Mouse (Mus musculus): ENCODE measurements around the gene Lcn10.
A peak's percentile ranks its signal among the peaks of the same experiment; 100 is the strongest.
"Not testable (repeated sequence)": the region's sequence is repeated elsewhere in the genome, so short reads cannot be mapped to it uniquely, and the experiment has no call there.

The Lcn10 gene

DNA sequence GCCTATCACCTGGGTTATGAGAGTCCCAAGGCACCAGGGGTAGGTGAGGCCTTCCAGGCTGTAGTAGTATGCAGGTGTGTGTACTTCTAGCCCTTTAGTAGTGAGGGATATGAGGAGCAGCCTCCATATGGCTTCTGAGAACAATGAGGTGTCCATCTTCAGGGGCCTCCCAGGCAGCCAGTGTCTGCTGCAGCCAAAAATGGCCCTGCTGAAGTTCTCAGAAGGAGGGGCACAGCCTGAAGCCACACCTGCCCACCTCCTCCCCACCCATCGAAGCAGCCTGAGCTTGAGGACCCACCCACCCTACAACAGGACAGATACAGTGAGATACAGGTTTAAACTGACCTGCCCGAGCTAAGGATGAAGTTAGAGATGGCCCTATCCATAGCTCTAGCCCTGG lies at the start of gene Lcn10:
Lcn10 (plus strand) TSS at position 301 of the 400 bp plus-strand sequence.
- DNase-seq, result no peak

- DNase-seq, result no peak
These were observed 48.9 kb upstream of the Lcn10 start for GRCm38 (mm10) chr2:25633616-25634015.

DNA sequence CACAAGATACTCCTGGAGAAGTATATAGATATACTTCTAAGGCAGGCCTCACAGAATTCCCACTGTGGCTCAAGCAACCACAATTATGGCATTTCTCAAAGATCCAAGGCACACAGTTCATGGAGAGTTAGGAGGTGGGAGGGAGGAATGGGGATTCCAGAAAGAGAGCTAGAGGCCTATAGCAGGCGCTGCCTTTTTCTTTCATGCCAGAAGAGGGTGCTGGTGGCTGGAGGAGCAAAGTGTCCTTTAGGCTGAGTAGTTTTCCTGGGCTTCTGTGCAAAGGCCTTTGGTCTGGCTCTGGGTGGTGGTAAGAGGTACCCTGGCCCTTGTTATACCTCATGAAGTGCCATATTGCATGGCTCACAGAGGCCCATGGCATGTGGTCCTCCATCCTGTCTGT lies 48.5 kb upstream of the Lcn10 start:
- DNase-seq, result no peak

DNA sequence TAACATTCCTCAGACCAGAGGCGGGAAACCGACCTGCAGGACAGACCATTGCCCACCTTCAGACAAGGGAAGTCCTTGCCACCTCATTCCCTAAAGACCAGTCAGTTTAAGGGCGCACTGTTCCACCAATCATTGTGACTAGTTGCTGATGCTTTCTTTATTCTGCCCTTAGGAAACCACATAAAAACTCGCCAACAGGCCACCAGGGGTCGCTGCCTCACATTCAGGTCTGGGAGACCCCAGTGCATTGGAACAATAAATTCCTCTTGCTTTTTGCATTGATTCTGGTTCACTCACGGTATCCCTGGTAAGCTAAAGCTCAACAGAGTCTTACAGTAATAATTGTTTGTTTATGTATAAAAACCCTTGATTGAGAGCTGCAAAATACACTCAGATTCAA lies 42.6 kb upstream of the Lcn10 start:
- no peak for DNase-seq

GRCm38 (mm10) chr2:25652902-25653301 lies 29.6 kb upstream of the Lcn10 start, which contains the start of gene Lcn8:
Gene Lcn8 (plus strand): TSS chr2:25653120.
- DNase-seq, result no peak

DNA sequence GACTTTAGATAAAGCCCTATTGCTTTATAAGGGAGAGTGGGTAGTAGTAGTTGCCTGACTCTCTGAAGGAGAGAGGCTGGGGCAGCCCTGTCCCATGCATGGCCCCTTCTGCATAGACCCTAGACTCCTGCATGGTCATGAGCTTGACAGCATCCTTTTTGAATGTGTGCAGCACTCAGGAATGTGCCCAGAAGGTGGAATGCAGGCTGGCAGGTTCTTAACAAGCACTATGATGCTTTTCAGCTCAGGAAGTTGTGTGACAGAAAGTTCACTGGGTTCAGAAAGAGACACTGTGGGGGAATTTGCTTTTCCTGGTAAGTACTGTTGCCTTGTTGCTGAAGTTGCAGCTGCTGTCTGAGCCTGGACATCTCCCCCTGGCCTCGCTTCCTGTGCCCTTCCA lies 28.0 kb upstream of the Lcn10 start:
- DNase-seq, result no peak

DNA sequence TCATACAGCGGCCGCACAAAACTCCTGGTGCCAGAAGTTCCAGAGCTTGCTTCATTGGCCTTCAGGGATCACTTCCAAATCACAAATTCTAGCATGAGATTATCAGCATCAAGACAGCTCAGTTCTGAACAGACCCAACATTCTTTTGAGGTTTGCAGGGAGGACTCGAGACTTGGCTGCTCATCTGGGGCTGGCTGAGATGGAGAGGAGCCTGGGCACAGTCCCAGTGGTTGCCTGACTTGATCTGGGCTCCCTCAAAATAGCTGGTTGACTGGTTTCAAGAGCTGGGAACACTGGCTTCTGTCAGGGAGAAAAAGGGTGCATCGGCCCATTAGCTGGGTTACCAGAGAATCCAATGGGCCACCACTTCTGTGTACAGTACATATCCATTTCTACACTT lies 25.8 kb upstream of the Lcn10 start:
- no peak for DNase-seq

DNA sequence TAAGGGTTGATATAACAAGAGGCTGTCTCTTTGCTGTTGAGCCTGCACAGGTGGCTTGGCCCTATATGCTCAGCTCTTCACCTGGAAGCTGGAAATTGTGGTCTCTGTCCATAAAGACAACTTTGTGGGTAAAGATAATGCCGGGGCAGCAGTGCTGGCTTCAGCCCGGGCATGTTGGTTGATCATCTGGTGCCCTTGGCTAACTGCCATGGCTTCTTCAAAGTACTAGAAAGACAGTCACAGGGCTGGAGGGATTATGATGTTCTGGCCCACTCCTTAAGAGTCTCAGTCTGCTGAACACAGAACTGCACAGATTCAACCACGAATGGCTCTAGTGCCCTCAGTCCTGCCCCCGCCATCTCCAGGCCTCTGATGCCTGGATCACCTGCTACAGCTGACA lies 25.3 kb upstream of the Lcn10 start:
- DNase-seq, result peak; percentile 17

DNA sequence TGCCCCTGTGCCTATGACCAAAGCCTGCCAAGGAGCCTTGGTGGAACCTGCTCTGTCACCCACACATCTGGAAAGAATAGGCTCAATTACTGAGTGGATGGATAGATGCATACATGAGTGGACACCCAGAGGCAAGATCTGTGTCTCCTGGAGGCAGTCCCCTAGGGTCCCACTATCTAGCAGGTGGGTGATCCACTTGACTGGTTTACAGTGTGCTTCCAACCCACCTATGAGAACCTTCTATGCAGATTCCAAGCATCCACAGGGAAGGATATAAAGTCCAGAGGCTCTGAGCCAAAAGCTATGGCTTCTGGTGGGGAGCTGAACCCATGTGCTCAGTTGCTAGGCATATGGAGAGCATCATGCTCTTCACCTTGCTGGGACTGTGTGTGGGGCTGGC lies 24.9 kb upstream of the Lcn10 start, which contains the start of gene Lcn5:
Lcn5 (plus strand) TSS at position 301 of the 400 bp plus-strand sequence.
- no peak for DNase-seq

DNA sequence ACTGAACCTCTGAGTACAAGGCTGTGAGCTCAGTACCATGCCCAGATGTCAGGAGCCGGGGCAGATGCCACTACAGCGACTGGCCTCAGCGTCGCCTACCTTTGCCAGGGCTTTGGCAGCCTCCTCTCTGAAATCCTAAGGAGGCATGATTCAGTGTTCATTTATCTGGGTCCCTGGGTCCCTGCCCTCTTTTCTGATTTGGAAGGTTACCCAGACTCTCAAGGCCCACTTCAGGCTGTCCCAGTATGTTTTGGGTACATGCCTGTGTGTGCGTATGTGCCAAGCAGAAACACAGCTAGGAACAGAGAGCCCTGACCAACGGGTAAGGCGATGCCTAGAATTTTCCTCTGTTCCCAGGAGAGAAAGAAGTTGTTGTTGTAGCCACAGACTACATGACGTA lies 22.2 kb upstream of the Lcn10 start:
- DNase-seq, result no peak

GRCm38 (mm10) chr2:25661245-25661970 lies 21.1 kb upstream of the Lcn10 start:
- no peak for DNase-seq

- no peak for DNase-seq
These were observed 19.0 kb upstream of the Lcn10 start for GRCm38 (mm10) chr2:25663511-25663910.

DNA sequence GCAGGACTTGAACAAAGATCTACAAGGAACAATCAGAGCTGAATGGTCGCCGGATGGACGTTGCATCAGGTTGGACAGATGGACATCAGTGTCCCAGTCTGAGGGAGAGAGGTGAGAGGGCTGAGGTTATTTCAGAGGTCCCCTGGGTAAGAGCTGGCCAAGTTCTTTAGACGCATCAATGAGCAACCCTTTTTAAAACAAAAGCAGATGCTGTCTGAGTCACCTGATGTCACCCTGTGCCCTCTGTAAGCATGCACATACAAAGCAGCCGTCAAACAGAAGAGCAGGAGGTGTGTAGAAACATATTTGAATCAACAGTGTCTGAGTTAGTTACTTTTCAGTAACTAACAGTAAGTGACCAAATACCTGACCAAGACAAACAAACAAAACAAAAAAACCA lies 18.4 kb upstream of the Lcn10 start:
- DNase-seq, result no peak

GRCm38 (mm10) chr2:25666516-25666915 lies 16.0 kb upstream of the Lcn10 start:
- no peak for DNase-seq

DNA sequence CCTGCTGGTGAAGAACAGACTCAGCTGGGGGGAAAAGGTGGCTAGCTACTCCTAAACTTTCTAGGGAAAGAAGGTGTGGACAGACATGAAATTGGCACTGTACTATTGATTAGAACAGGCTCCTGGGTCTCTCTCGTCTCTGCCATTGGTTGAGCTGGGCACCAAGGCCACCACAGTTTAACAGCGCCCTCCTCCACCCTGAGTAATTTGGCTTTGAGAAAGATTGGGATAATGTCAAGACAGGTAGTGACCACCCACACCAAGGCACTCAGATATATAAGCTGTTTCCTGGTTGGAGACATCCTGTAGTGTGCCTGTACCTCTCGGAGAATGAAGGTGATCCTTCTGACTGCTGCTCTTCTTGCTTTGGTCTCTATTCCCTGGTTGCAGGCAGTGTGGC lies 6.0 kb upstream of the Lcn10 start, which contains the start of gene Lcn6:
Lcn6 (plus strand) TSS at position 301 of the 400 bp plus-strand sequence.
- DNase-seq, result no peak

- DNase-seq, result no peak
These were observed 3.0 kb upstream of the Lcn10 start for GRCm38 (mm10) chr2:25679559-25679958.

DNA sequence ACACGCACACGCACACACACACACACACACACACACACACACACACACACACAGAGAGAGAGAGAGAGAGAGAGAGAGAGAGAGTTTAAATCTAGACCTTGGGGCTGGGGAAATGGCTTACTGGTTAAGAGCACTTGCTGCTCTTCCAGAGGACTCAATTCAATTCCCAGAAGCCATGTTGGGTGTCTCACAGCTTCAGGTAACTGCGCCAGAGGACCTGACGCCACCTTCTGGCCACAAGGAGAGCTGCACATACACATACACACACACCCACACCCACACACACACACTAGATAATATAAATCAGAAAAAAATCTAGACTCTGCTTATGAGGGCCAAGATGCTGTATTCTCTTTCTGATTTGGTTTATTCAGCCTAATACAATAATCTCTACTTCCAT lies 4.4 kb downstream of the Lcn10 start:
- no peak for DNase-seq

GRCm38 (mm10) chr2:25694605-25695004 lies 12.1 kb downstream of the Lcn10 start:
- peak; percentile 45 for DNase-seq

- no peak for DNase-seq
These were observed 14.4 kb downstream of the Lcn10 start for GRCm38 (mm10) chr2:25696951-25697350.

DNA sequence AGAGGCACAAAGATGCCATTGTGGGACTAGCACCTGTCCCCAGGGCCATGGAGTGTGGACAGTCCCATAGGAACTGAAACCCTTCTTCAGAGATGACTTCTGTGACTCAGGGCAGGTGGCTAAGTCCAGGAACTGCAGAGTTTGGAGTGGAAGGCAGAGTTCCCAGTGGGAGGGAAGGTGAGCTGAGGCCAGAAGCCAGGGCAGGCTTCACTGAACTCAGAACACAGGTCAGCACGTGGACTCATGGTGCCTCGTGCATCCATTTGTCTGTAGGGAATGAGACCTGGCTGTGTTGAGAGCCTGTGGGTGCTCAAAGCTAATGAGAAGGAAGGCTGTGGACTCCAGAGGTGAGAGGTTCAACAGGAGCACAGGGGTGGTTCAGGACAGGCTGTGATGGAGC lies 16.2 kb downstream of the Lcn10 start:
- DNase-seq, result no peak

DNA sequence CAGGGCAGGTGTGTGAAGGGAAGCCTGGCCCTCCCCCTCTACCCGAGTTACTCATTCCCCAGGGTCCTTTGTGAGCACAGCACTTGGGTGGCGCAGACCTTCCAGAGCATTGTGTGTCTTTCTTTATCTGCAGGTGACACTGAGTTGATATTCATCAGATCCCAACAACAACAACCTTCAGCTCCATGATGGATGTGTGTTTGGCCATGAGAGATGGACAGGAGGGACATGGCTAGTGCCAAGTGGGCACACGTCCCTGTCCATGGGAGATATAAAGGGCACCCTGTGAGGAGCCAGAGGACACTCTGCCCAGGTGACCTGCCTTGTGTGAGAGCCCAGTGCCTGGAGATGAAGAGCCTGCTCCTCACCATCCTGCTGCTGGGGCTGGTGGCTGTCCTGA lies 17.2 kb downstream of the Lcn10 start, which contains the start of gene Obp2a:
Obp2a (plus strand) TSS at position 301 of the 400 bp plus-strand sequence.
- not testable (repeated sequence) for DNase-seq

DNA sequence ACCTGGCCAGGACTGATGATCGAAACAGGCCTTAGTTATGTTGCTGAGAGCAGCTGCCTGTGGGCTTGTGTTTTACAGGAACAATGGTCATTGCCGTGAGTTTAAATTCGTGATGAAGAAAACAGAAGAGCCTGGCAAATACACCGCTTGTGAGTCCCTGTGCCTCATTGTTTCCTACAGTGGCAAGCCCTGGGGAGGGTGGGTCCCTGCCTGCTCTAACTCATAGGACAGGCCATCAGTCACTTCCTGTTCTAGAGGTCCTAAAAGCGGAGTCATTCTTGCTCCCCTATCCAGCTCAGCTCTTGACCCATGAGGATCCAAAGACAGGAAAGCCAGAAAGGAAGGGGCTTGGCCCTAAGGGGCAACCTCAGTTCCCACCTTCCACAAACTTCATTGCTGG lies 18.5 kb downstream of the Lcn10 start:
- no peak for DNase-seq

- DNase-seq, result no peak
These were observed 21.2 kb downstream of the Lcn10 start for GRCm38 (mm10) chr2:25703706-25704105.

DNA sequence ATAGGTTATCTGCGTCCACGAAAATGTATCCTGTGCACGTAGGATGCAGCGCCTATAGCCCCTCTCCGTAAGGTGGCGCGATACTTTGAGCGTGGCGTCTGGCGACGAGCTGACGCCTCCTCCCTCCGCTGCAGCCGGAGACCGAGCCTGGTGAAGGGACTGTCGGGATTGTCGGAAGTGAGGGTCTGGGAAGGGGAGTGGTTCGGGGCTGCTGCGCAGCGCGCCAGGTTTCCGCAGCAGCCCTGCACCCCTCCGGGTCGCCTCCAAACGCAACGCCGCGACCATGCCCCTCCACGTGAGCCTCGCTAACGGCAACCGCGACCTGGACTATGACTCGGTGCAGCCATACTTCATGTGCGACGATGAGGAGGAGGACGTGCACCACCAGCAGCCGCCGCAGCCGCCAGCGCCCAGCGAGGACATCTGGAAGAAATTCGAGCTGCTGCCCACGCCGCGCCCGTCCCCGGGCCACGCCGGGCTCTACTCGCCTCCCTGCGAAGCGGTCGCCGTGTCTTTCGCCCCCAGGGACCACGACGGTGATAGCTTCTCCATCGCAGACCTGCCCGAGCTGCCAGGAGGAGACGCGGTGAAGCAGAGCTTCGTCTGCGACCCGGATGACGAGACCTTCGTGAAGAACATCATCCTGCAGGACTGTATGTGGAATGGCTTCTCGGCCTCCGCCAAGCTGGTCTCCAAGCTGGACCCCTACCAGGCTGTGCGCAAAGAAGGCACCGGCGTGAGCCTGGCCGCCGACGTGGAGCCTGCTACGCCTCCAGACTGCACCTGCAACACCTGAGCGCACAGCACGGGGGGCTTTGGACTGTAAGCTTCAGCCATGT lies 24.3 kb downstream of the Lcn10 start, which contains the start of gene Bmyc:
Bmyc (plus strand) TSS at position 97 of the 839 bp plus-strand sequence.
- DNase-seq, result peak; percentile 76
